Mouse (Mus musculus) heart, embryonic 14.5 days (tissue): Measurements from ENCODE around the gene Tomm6. TPM values are rescaled to one million over a fixed set of nuclear protein-coding genes. Genes with fewer than 3 reads are reported as not detected.

Experiments
- ATAC-seq: fragments of 200-750 bp; cut with Nextera tagmentation; 2 replicates; pipeline ENCODE4 v1.8.0; 2017; ENCODE audit warnings: low read depth, moderate TSS enrichment; ENCODE audit not compliant: insufficient number of reproducible peaks, insufficient read depth, low FRiP score
- H3K27ac ChIP-seq, 2 experiments: fragments of 200-500 bp in 1 of 2; fragments of 300-500 bp in 1 of 2; sonication (generic) in 1 of 2; replicated peaks in 1 of 2; 2 replicates each; pipeline ENCODE4 v1.5.1; 2012 to 2014; ENCODE audit warnings: low read depth in 2 of 2, low read length in 2 of 2, control low read depth in 1 of 2, mild to moderate bottlenecking in 1 of 2, mixed read lengths in 1 of 2; ENCODE audit not compliant: control insufficient read depth in 1 of 2, insufficient read depth in 1 of 2
- H3K27me3 ChIP-seq: fragments of 300-500 bp; sonication (generic); 2 replicates; pipeline ENCODE4 v1.6.1; 2014; ENCODE audit warnings: mild to moderate bottlenecking, low read length, control low read depth; ENCODE audit not compliant: control insufficient read depth, insufficient read depth
- H3K36me3 ChIP-seq: fragments of 300-500 bp; sonication (generic); 2 replicates; pipeline ENCODE4 v1.6.1; 2014; ENCODE audit warnings: mild to moderate bottlenecking, control low read depth, low read length, mixed read lengths; ENCODE audit not compliant: control insufficient read depth, insufficient read depth
- H3K4me1 ChIP-seq, 2 experiments: fragments of 200-500 bp in 1 of 2; fragments of 300-500 bp in 1 of 2; sonication (generic) in 1 of 2; 2 replicates each; pipeline ENCODE4 v1.6.1; 2012 to 2014; ENCODE audit warnings: low read length in 2 of 2, control low read depth in 1 of 2, mixed read lengths in 1 of 2; ENCODE audit not compliant: control insufficient read depth in 2 of 2, insufficient read depth in 2 of 2
- H3K4me2 ChIP-seq: fragments of 300-500 bp; sonication (generic); 2 replicates; pipeline ENCODE4 v1.6.1; 2014; ENCODE audit warnings: mild to moderate bottlenecking, low read length
- H3K4me3 ChIP-seq, 2 experiments: fragments of 200-500 bp in 1 of 2; fragments of 300-500 bp in 1 of 2; sonication (generic) in 1 of 2; 2 replicates each; pipeline ENCODE4 v1.5.1; 2012 to 2014; ENCODE audit warnings: low read length in 2 of 2, mild to moderate bottlenecking in 2 of 2, control low read depth in 1 of 2, low read depth in 1 of 2, moderate library complexity in 1 of 2; ENCODE audit not compliant: control insufficient read depth in 1 of 2, insufficient read depth in 1 of 2
- H3K9ac ChIP-seq: fragments of 300-500 bp; sonication (generic); 2 replicates; pipeline ENCODE4 v1.6.1; 2014; ENCODE audit warnings: mild to moderate bottlenecking, low read length
- H3K9me3 ChIP-seq: fragments of 300-500 bp; sonication (generic); 2 replicates; pipeline ENCODE4 v1.6.1; 2016; ENCODE audit warnings: low read length, control low read depth; ENCODE audit not compliant: control insufficient read depth
- WGBS: fragments of 180-500 bp; shearing (Covaris S2); extraction: QIAGEN DNeasy Blood & Tissue Kit; methylation state at CpG from one replicate; pipeline ENCODE4 v1.1.7; 2014; 5-methylcytosine and 5-hydroxymethylcytosine counted together
- polyA plus RNA-seq: library from polyadenylated mRNA; unstranded; fragments of >200 nt; fragmentation: Nextera tagmentation; extraction: Ambion mirVana; gene quantifications from 2 replicates; pipeline ENCODE4 v1.2.1, GENCODE M21; 2014

Tomm6 gene
- polyA plus RNA-seq, 1 experiment from 2014 or later = 369 TPM

- no peak overlapping the region for H3K9ac ChIP-seq
- no peak for ATAC-seq
- no peak overlapping the region for H3K4me3 ChIP-seq
- H3K9me3 ChIP-seq = no peaks in the 10 kb centered on the region
- no peak overlapping the region for H3K27ac ChIP-seq
- H3K4me1 ChIP-seq = peaks cover 2 to 4% of the 10 kb centered on the region in 2 experiments; a peak in 1 of 4 replicates
- H3K36me3 ChIP-seq = no peaks in the 10 kb centered on the region
- WGBS = 55% methylated on average over 3 of the region's 3 CpGs
- no peak overlapping the region for H3K4me2 ChIP-seq
- H3K27me3 ChIP-seq = no peaks in the 10 kb centered on the region
Observed at GRCm38 (mm10) chr17:47715037-47715436, 26.9 kb upstream of the Tomm6 start.

DNA sequence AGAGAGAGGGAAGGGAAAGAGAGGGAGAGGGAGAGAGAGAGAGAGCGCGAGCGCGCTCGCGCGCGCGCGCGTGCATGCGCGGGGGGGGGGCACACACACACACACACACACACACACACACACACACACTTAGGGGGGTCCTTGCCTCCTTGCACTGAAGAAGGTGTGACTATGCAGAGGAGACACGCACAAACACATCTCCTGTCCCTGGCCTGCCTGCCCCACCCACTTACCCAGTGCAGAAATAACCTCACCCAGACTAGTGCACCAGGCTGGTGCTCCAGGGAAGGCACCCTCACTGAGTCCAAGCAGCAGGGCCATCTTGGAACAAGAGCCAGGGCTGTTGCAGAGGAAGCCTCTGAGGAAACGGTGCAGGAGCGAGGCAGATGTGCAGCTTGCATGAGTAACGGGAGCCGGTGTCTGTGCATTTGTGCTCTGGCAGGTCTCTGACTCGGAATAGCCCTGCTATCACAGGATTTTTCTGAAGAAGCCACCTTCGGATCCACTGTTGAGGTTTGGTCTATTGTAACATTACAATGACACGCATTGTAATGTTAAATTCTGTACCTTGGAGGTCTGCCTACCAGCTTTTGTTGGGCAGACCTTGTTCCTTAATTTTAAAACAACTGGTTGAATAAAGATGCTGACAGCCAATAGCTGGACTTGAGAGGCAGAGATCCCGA, 24.8 kb upstream of the Tomm6 start:
- no peaks in the 10 kb centered on the region for H3K9me3 ChIP-seq
- WGBS = 55% methylated on average over 9 of the region's 22 CpGs
- H3K27ac ChIP-seq = no peak overlapping the region
- H3K36me3 ChIP-seq = no peaks in the 10 kb centered on the region
- no peaks in the 10 kb centered on the region for H3K27me3 ChIP-seq
- ATAC-seq = no peak
- no peak overlapping the region for H3K4me3 ChIP-seq
- no peak overlapping the region for H3K9ac ChIP-seq
- peaks cover 2 to 4% of the 10 kb centered on the region in 2 experiments; a peak in 1 of 4 replicates for H3K4me1 ChIP-seq
- H3K4me2 ChIP-seq = no peak overlapping the region

- WGBS = 19% methylated on average over 6 of the region's 6 CpGs
Observed at GRCm38 (mm10) chr17:47711883-47712282, 23.7 kb upstream of the Tomm6 start.

DNA sequence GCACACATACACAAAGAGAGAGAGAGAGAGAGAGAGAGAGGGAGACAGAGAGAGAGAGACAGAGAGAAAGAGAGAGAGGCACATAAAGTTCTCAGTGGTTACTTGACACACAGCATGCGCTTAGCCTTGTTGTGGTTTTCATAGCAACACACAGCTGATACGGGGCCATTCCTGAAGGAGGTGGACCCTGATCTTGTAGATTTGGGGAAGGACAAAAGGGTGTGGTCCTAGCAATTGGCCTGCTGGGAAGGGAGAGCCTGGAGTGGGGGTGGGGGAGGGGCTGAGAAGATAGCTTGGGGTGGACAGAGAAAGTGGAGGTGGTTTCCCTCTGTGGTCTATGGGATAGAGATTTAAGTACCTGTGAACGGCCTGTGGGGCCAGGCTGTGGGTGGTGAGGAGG, 21.9 kb upstream of the Tomm6 start:
- no peaks in the 10 kb centered on the region for H3K9me3 ChIP-seq
- H3K4me3 ChIP-seq = no peak overlapping the region
- no peaks in the 10 kb centered on the region for H3K36me3 ChIP-seq
- H3K27me3 ChIP-seq = no peaks in the 10 kb centered on the region; the same call in 1 of the 2 replicates
- no peak overlapping the region for H3K9ac ChIP-seq
- WGBS = 53% methylated on average over 3 of the region's 3 CpGs
- H3K27ac ChIP-seq = no peak overlapping the region
- ATAC-seq = no peak
- no peak overlapping the region for H3K4me2 ChIP-seq
- peaks cover 3 to 4% of the 10 kb centered on the region in 2 experiments; a peak in 1 of 4 replicates for H3K4me1 ChIP-seq

More at GRCm38 (mm10) chr17:47711883-47712282, 23.7 kb upstream of the Tomm6 start:
- ATAC-seq = no peak
- Histone ChIP-seq H3K9me3 (no peaks in the 10 kb centered on the region), H3K9ac (no peak overlapping the region), H3K36me3 (no peaks in the 10 kb centered on the region), H3K4me3 (no peak overlapping the region), H3K27me3 (no peaks in the 10 kb centered on the region; the same call in 1 of the 2 replicates), H3K27ac (no peak overlapping the region), H3K4me1 (peaks cover 2 to 4% of the 10 kb centered on the region in 2 experiments; a peak in 1 of 4 replicates), H3K4me2 (no peak overlapping the region)

- Histone ChIP-seq H3K9ac (no peak overlapping the region), H3K27me3 (no peaks in the 10 kb centered on the region; the same call in 1 of the 2 replicates), H3K9me3 (no peaks in the 10 kb centered on the region), H3K4me2 (no peak overlapping the region), H3K4me3 (no peak overlapping the region), H3K27ac (no peak overlapping the region), H3K36me3 (no peaks in the 10 kb centered on the region), H3K4me1 (peaks cover 3 to 4% of the 10 kb centered on the region in 2 experiments; a peak in 1 of 4 replicates)
- ATAC-seq = no peak
- WGBS = 64% methylated on average over 4 of the region's 4 CpGs
Observed at GRCm38 (mm10) chr17:47708972-47709371, 20.8 kb upstream of the Tomm6 start.

- no peak for ATAC-seq
- Histone ChIP-seq H3K4me2 (no peak overlapping the region), H3K9me3 (no peaks in the 10 kb centered on the region), H3K27me3 (no peaks in the 10 kb centered on the region; the same call in 1 of the 2 replicates), H3K27ac (no peak overlapping the region), H3K36me3 (0 out of 2 replicates have a peak, but pooled peaks cover 8% of the 10 kb centered on the region), H3K4me1 (peaks cover 6 to 7% of the 10 kb centered on the region in 2 experiments; a peak in 2 of 4 replicates), H3K4me3 (no peak overlapping the region), H3K9ac (no peak overlapping the region)
- 74% methylated on average over 3 of the region's 3 CpGs for WGBS
Observed at GRCm38 (mm10) chr17:47707961-47708360, 19.8 kb upstream of the Tomm6 start.

DNA sequence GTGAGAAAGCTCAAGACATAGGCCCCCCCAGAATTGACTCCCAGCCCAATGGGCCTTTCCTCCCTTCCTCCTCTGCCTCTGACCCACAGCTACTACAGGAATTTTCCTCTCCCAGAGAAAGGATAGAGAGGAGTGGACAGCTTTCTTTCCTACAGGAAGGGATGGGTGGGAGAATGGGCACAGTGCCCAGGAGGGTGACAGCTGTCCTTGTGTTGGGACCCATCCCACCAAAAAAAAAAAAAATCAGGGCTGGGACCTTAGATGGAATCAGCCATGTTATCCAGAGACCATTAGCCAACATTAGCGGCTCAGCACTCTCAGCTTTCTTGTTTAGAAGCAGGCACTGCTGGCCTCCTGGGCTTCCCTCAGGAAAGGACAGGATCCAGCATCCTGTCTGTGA, 18.0 kb upstream of the Tomm6 start:
- Histone ChIP-seq H3K4me1 (peaks cover 9 to 12% of the 10 kb centered on the region in 2 experiments; a peak in 3 of 4 replicates), H3K9me3 (no peaks in the 10 kb centered on the region), H3K36me3 (peaks cover 23% of the 10 kb centered on the region), H3K27ac (no peak overlapping the region; a peak in 1 of 4 replicates), H3K27me3 (no peaks in the 10 kb centered on the region; the same call in 1 of the 2 replicates), H3K4me2 (no peak overlapping the region), H3K4me3 (no peak overlapping the region), H3K9ac (no peak overlapping the region)
- WGBS = 71% methylated on average over 1 of the region's 1 CpGs
- peak; percentile 18; the same call in 1 of the 2 replicates for ATAC-seq
